Mouse (Mus musculus): ENCODE measurements around the gene Abcc3. TPM values are rescaled to one million over a fixed set of nuclear protein-coding genes. Genes with fewer than 3 reads are reported as not detected.
"Not testable (repeated sequence)": the region's sequence is repeated elsewhere in the genome, so short reads cannot be mapped to it uniquely, and the experiment has no call there.

Gene Abcc3
- polyA plus RNA-seq, 1 experiment from 2014 or later, result 10.5 TPM

DNA sequence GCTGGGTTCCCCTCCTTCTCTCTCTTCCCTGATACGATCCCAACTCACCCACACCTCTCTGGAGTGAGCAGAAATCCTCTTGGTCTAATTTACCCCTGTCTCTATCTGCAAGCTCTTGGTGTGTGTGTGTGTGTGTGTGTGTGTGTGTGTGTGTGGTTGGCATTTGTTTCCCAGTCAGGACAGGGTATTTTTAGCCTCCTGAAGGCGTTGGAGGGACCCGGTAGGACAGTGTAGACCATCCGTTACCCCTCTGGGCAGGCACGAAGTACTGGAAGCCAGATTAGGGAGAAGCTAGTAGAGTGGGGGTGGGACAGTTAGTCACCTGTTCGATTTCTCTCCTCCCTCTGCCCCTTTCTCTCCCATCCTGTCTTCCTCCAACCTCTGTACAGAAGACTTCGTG lies 1.3 kb upstream of the Abcc3 start:
- Histone ChIP-seq H3K27me3 (ENCODE audit: insufficient read depth, low read length) (no peaks in the 10 kb centered on the region), H3K4me1 (replicated peaks; ENCODE audit: insufficient read depth, low read length) (peaks cover 9% of the 10 kb centered on the region; the same call in 1 of the 2 replicates), H3K27ac (no peak overlapping the region), H3K9me3 (replicated peaks; ENCODE audit: low read length) (no peaks in the 10 kb centered on the region), H3K4me2 (ENCODE audit: low read length) (no peak overlapping the region), H3K4me3 (replicated peaks; ENCODE audit: low read depth, low read length) (no peak overlapping the region), H3K9ac (ENCODE audit: low read depth, low read length) (no peak overlapping the region), H3K36me3 (ENCODE audit: insufficient read depth, low read length) (no peaks in the 10 kb centered on the region)
- DNase-seq (ENCODE audit: low spot score) (no peak), ATAC-seq (replicated peaks; ENCODE audit: low FRiP score, low read depth) (no peak)
- 84% methylated on average over 7 of the region's 7 CpGs for WGBS
- TF ChIP-seq CTCF (IDR thresholded peaks at IDR 0.05; ENCODE audit: low read depth), result no peak

DNA sequence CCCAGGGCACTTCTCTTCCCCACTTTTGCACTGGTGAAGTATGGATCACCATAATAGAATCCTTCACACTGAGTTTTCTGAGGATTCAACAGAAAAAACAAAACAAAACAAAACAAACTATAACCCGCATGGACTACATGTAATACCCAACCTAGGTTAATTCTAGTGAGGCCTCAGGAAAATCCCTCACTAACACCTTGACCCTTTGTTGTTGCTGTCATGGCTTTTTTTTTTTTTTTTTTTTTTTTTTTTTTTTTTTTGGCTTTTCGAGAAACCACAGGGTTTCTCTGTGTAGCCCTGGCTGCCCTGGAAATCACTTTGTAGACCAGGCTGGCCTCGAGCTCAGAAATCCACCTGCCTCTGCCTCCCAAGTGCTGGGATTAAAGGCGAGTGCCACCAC lies 693 bp upstream of the Abcc3 start:
- ATAC-seq (replicated peaks; ENCODE audit: low FRiP score, low read depth); H3K4me1 ChIP-seq (replicated peaks; ENCODE audit: insufficient read depth, low read length); H3K27ac ChIP-seq; H3K9ac ChIP-seq (ENCODE audit: low read depth, low read length); H3K27me3 ChIP-seq (ENCODE audit: insufficient read depth, low read length); DNase-seq (ENCODE audit: low spot score); H3K9me3 ChIP-seq (replicated peaks; ENCODE audit: low read length); H3K36me3 ChIP-seq (ENCODE audit: insufficient read depth, low read length); H3K4me3 ChIP-seq (replicated peaks; ENCODE audit: low read depth, low read length); H3K4me2 ChIP-seq (ENCODE audit: low read length): not testable (repeated sequence)
- 90% methylated on average over 4 of the region's 4 CpGs for WGBS

DNA sequence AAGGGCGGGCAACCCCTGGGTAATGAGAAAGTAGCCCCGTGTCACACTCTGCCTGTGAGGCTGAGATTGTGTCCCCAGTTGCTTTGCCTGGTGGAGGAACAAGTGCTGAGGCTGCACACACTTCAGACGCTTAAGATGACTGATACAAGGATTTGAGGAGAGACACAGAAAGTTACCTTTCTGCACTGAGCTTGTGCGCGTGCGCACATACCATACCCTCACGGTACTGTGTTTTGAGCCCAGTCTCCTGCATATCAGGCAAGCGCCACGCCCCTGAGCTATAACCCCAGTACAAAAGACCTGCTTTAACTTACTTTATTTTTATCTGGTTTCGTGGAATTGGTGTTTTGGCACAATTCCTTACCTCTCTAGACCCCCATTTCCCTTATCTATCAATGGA lies 1.1 kb downstream of the Abcc3 start:
- no peak overlapping the region for H3K4me2 ChIP-seq (ENCODE audit: low read length)
- no peak overlapping the region for H3K27ac ChIP-seq
- no peaks in the 10 kb centered on the region for H3K27me3 ChIP-seq (ENCODE audit: insufficient read depth, low read length)
- no peaks in the 10 kb centered on the region for H3K9me3 ChIP-seq (replicated peaks; ENCODE audit: low read length)
- H3K4me3 ChIP-seq (replicated peaks; ENCODE audit: low read depth, low read length), result no peak overlapping the region
- H3K9ac ChIP-seq (ENCODE audit: low read depth, low read length), result no peak overlapping the region
- ATAC-seq (replicated peaks; ENCODE audit: low FRiP score, low read depth) (no peak), DNase-seq (ENCODE audit: low spot score) (no peak)
- peaks cover 10% of the 10 kb centered on the region; the same call in 1 of the 2 replicates for H3K4me1 ChIP-seq (replicated peaks; ENCODE audit: insufficient read depth, low read length)
- 82% methylated on average over 10 of the region's 10 CpGs for WGBS
- H3K36me3 ChIP-seq (ENCODE audit: insufficient read depth, low read length), result no peaks in the 10 kb centered on the region
- TF ChIP-seq CTCF (IDR thresholded peaks at IDR 0.05; ENCODE audit: low read depth), result no peak

DNA sequence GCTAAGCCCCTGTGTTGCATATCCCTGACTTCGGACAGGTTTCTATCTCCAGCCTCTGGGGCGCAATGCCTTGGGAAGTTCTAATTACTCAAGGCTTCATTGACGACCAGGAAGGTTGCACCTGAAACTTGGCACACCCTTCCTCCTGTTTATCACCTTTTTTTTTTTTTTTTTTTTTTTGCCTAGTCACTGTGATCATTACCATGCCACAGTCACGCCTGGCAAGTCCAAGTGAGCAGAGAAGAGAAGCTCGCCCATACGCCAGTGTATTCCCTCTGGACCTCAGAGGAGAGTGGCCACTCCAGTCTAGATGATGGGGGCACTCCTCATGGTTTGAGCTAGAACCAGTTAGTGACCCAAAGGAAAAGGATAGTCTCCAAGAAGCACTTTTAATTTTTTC lies 2.0 kb downstream of the Abcc3 start:
- WGBS, result 77% methylated on average over 6 of the region's 6 CpGs
- Histone ChIP-seq H3K27ac (no peak overlapping the region), H3K9ac (ENCODE audit: low read depth, low read length) (no peak overlapping the region), H3K4me3 (replicated peaks; ENCODE audit: low read depth, low read length) (no peak overlapping the region), H3K4me1 (replicated peaks; ENCODE audit: insufficient read depth, low read length) (peaks cover 19% of the 10 kb centered on the region; the same call in 1 of the 2 replicates), H3K27me3 (ENCODE audit: insufficient read depth, low read length) (no peaks in the 10 kb centered on the region), H3K9me3 (replicated peaks; ENCODE audit: low read length) (no peaks in the 10 kb centered on the region), H3K4me2 (ENCODE audit: low read length) (no peak overlapping the region), H3K36me3 (ENCODE audit: insufficient read depth, low read length) (no peaks in the 10 kb centered on the region)
- DNase-seq (ENCODE audit: low spot score) (no peak), ATAC-seq (replicated peaks; ENCODE audit: low FRiP score, low read depth) (no peak)
- TF ChIP-seq CTCF (IDR thresholded peaks at IDR 0.05; ENCODE audit: low read depth), result no peak

DNA sequence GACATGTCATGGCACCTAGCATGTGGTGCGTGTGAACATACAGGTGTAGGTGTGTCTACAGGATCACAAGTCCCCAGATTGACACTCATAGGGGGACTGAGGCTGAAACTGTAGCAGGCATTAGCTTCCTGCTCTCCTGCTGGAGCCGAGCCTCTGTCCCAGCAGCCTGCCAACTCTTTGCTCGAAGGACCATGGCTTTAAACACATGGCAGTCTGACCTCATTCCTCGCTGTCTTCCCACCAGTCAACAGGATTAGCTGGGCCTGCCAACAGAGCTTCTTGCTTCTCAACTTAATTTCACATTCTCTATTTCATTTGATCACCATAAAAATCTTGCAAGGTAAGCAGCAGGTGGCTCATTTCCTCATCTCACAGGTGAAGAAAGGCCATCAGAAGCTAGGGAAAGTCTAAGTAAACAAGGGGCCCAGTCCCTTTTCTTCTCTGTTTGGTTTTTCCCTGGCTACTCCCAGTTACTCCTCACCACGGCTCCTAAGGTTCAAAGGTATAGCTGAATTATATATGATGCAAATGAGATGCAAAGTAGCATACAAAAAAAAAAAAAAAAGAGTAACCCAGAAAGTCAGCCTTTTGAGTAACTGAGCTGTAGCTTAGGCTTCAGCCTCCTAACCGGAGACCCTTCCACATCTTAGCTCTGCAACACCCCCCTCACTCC lies 2.9 kb downstream of the Abcc3 start:
- ATAC-seq (replicated peaks; ENCODE audit: low FRiP score, low read depth), result no peak

DNA sequence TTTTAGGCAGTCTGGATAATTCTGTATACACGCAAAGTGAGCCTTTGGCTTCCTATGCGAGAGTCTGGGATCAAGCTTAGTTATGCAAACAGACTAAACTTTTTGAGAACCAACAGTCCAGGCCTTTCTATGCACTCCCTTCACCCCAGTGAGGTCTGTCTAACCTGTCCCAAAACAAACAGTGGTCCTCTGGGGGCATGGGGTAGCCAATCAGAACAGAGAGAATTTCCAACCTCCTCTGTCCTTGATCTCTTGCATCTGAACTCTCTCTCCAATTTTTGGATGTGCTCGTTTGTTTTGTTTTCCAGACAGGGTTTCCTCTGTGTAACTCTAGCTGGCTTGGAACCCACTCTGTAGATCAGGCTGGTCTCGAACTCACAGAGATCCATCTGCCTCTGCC lies 3.8 kb downstream of the Abcc3 start:
- ATAC-seq (replicated peaks; ENCODE audit: low FRiP score, low read depth) (no peak), DNase-seq (ENCODE audit: low spot score) (no peak)
- H3K4me3 ChIP-seq (replicated peaks; ENCODE audit: low read depth, low read length), result no peak overlapping the region
- no peak overlapping the region for H3K9ac ChIP-seq (ENCODE audit: low read depth, low read length)
- no peak overlapping the region for H3K27ac ChIP-seq
- no peak for TF ChIP-seq CTCF (IDR thresholded peaks at IDR 0.05; ENCODE audit: low read depth)
- no peaks in the 10 kb centered on the region for H3K27me3 ChIP-seq (ENCODE audit: insufficient read depth, low read length)
- 74% methylated on average over 4 of the region's 4 CpGs for WGBS
- no peaks in the 10 kb centered on the region for H3K36me3 ChIP-seq (ENCODE audit: insufficient read depth, low read length)
- no peaks in the 10 kb centered on the region for H3K9me3 ChIP-seq (replicated peaks; ENCODE audit: low read length)
- H3K4me2 ChIP-seq (ENCODE audit: low read length), result no peak overlapping the region
- H3K4me1 ChIP-seq (replicated peaks; ENCODE audit: insufficient read depth, low read length), result peaks cover 29% of the 10 kb centered on the region; the same call in 1 of the 2 replicates

More for the DNA sequence above, 2.9 kb downstream of the Abcc3 start:
- Histone ChIP-seq H3K4me2 (ENCODE audit: low read length) (no peak overlapping the region), H3K9me3 (replicated peaks; ENCODE audit: low read length) (no peaks in the 10 kb centered on the region), H3K27me3 (ENCODE audit: insufficient read depth, low read length) (no peaks in the 10 kb centered on the region), H3K4me1 (replicated peaks; ENCODE audit: insufficient read depth, low read length) (peaks cover 28% of the 10 kb centered on the region; the same call in 1 of the 2 replicates), H3K27ac (no peak overlapping the region), H3K9ac (ENCODE audit: low read depth, low read length) (no peak overlapping the region), H3K4me3 (replicated peaks; ENCODE audit: low read depth, low read length) (no peak overlapping the region), H3K36me3 (ENCODE audit: insufficient read depth, low read length) (no peaks in the 10 kb centered on the region)
- TF ChIP-seq CTCF (IDR thresholded peaks at IDR 0.05; ENCODE audit: low read depth), result no peak
- DNase-seq (ENCODE audit: low spot score), result no peak
- 52% methylated on average over 6 of the region's 6 CpGs for WGBS

DNA sequence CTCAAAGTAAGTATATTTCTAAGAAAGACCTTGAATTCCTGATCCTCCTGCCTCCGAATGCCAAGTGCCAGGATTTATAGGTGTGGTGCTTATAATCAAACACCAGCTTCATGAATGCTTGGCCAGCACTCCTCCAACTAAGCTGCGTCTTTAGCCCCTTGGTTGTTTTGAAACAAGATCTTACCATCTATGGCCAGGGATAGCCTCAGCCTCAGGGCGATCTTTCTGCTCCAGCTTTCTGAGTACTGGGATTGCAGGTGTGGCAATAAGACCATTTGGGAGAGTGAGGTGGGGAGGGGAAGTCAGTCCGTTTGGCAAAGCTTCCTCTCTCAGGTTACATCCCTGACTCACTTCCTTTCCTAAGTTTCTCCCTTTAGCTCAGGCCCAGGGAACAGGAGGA lies 5.0 kb downstream of the Abcc3 start:
- Histone ChIP-seq H3K4me2 (ENCODE audit: low read length) (no peak overlapping the region), H3K36me3 (ENCODE audit: insufficient read depth, low read length) (no peaks in the 10 kb centered on the region), H3K4me1 (replicated peaks; ENCODE audit: insufficient read depth, low read length) (peaks cover 28% of the 10 kb centered on the region; the same call in 1 of the 2 replicates), H3K9me3 (replicated peaks; ENCODE audit: low read length) (no peaks in the 10 kb centered on the region), H3K27me3 (ENCODE audit: insufficient read depth, low read length) (no peaks in the 10 kb centered on the region), H3K9ac (ENCODE audit: low read depth, low read length) (no peak overlapping the region), H3K27ac (no peak overlapping the region), H3K4me3 (replicated peaks; ENCODE audit: low read depth, low read length) (no peak overlapping the region)
- ATAC-seq (replicated peaks; ENCODE audit: low FRiP score, low read depth), result no peak
- DNase-seq (ENCODE audit: low spot score), result no peak
- no peak for TF ChIP-seq CTCF (IDR thresholded peaks at IDR 0.05; ENCODE audit: low read depth)
- WGBS, result 48% methylated on average over 4 of the region's 4 CpGs

Data from kidney, postnatal 0 days (tissue).